Mouse (Mus musculus) retina, postnatal 7 days (tissue): ENCODE data around the gene Tmem120a.

Experiments
- DNase-seq: peaks from one replicate; pipeline ENCODE4 v3.0.0-alpha.2; 2012; ENCODE audit warnings: low read depth, low spot score

Tmem120a gene

DNA sequence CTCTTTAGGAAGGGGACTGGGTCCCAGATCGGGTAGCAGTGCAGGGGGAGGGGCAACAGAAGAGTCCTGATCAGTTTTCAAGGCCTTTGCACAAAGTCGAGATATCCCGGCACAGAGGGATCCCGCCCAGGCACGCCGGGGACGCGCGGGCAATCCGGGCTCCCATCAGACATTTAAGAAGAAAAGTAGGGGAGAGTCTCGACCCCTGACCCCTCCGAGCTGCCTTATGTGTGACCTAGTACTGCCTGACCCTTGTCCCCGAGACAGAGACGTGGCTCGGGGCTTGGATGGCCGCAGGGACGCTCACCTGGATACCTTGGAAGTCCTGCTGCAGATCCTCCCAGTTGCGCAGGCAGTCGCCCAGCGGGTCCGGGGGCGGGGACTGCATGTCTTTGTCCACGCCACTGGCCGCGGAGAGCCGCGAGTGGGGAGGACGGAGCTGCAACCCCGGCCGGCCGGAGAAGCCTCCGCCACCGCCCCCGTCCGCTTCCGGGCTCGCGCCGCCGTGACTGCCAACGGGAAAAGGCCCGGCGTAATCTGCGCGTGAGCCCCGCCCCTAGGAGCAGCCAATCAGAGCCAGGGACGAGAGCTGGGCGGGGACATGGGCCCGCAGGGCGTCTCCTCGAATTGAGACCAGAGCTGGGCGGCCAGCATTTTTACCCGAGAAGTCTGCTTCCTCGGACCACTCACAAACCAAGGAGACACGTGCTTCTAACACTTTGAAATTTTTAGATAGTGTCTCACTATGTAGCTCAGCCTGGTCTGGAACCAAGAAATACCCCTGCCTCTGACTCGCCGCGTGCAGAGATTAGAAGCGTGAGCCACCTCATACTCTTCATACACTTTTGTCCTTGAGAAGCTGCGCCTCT, at the start of gene Tmem120a:
Tmem120a (minus strand) TSS at position 708 of the 869 bp plus-strand sequence.
- peak; percentile 84 for DNase-seq

DNA sequence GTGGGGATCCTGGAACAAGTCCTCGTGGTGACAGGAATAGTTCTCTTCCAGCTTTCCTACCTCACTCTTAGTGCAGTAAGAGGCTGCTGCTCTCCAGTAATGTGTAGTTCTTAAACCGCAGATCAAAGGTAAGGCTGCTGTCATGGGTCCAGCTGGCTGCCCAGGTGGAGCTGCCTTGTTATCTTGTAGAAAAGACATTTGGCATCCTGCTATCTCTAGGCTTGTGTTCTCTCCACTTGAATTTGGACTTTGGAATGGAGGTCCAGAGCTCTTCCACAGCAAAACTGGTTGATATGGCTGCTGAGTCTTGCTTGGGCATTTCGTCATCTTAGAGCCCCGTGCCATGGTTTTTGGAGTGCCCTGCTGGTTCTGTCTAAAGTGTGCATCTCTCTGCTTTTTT, 38.7 kb upstream of the Tmem120a start:
- no peak for DNase-seq

DNA sequence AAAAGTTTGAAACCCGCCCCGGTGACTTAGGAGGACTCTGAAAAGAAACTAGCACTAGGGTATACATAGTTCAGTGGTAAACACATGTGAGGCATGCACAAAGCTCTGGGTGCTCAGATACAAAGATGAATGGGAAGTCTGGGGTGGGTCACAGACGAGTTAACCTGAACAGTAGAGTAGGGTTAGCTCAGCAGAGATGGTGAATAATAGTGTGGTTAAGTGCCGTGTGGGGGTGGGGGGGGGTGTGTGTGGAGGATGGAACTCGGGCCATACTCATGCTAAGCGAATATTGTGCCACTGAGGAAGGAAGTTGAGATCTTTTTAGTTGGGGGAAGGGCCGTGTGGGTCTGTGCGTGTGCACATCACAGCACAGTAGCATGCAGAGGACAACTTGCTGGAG, 36.1 kb upstream of the Tmem120a start:
- DNase-seq: no peak

DNA sequence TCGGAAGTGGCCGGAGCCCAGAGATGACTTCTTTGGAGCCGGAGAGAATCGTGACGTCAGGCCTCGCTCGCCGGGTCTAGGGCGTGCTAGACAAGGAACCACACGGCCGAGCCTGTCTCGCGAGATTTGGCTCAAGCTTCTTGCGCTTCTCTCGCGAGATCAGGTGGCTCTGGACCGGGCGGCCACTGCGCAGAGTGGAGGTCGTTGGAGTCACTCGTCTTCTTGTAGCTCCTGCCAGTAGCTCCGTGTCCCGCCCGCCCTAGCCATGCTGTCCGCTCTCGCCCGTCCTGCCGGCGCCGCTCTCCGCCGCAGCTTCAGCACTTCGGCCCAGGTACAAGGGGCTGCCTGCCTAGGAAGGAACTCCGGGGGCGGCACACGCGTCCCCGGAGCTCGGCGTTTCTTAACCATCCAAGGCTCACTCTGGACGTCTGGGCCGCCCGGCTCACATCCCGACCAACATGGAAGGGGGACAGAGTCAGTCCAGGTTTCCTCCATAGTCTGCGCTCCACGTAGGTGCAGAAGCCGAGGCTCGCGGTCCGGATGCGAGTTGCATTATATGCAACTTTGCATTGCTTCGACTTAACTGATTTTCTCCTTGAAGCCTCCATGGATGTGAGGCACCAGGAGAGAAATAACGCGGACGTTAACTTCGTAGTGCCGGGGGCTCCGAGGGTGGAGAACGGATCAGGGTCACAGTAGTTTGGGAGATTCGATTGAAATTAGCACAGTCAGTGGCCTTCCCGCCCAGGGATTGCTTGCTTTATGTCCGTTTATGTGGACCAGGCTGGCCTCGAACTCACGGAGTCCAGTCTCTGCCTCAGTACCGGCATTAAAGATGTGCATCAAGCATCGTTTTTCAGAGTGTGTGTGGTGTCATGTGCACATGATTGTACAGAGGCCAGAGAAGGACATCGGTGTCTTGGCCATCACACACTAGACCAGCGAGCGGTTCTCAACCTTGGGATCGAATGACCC, 34.5 kb upstream of the Tmem120a start, which contains the start of gene Mdh2:
Mdh2 (plus strand) TSS at position 10 of the 975 bp plus-strand sequence.
- peak; percentile 100 for DNase-seq

DNA sequence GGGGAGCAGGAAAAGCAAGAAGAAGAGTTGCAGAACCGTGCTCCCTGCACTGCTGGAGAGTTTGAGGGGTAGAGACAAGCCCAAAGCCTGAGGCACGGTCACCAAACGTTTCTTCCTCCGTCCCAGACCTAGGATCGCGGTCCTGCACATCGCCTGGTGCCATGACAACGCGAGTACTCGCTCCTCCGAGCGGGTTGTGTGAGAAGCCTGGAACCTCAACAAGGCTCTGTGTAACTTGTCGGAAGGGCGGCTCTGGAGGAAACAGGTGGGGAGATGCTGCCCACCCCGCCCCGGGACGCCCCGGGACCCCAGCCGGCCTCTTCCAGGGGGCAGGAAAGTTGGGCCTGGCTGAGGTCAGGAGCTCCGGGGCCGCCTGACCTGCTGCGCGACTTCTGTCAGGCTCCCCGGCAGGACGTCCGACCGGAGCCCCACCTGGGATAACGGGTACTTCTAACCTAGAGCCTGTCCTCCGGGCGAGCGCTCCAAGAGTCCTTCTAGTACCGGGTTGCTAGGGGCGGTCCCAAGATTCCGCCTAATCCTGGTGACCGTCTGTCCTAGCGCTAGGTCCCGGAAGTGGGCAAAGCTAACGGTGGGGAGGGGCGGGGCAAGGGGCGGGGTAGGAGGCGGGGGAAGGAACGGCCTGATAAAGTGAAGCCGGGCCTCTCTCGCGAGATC, 33.7 kb upstream of the Tmem120a start, which contains the start of gene Styxl1:
Styxl1 (minus strand) TSS at position 590 of the 675 bp plus-strand sequence.
- DNase-seq: no peak

DNA sequence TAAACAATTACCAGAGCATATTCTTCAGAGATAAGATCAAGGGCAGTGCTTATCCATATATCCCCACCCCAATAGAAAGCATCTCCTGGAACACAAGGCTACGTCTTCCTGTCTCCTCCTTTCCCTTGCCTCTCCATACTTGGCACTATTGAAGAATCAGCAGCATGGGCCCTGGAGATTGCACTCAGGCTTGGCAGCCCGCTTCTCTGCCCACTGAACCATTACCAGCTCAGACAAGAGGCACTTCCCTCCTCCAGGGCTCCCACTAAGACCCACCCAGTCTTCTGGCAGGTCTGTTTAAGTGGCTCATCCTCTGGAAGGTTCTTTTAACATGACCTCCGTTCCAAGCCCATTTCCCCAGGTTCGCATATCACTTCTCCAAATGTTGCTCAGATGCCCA, 32.3 kb upstream of the Tmem120a start:
- DNase-seq: no peak

DNA sequence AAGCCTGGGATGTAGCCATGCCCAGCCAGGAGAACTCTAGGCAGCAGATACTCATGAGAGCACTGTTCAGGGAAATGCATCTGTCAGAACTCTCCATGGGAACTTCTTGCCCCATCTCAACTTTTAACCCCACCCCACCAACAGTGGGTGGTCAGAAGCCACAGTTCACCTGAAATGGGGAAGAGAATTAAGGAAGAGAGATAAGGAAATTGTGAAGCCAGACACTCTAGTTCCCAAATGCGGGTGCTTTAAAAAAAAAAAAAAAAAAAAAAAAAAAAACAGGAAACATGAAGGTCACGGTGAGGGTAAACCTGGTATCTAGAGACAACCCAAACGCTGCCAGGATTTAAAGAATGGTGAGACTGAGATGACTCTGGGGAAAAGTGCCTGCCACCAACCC, 28.3 kb upstream of the Tmem120a start:
- no peak for DNase-seq

DNA sequence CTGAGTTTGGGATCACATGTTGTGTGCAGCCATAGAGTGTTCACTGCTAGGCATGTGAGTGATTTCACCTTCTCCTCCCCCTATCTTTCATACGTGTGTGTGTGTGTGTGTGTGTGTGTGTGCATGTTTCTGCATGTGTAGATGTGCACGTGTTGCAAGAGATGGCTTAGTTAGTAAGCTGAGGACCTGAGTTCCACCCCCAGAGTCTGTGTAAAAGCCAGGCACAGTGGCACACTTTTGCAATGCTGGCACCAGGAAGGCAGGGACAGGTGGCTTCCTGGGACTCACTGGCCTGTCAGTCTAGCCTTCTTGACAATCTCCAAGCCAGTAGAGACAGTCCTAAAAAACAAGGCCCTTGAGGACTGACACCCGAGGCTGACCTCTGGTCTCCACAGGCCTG, 20.7 kb upstream of the Tmem120a start:
- DNase-seq: no peak

DNA sequence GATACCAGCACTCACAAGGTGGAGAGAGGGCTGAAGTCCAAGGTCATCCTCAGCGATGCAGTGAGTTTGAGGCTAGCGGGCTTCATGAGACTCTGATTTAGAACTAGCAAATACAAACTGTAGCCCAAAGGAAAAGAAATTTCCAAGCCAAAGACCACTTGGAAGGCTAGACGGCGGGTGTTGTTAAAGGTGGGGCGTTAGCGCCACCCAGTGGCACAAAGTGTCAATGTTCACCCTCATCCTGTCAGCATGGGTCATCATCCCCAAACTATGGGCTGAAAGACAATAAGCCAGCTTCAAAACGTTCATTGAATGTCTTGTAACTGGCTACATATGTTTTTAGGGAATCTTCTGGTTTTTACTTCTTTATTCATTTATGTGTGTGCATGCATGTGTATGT, 19.3 kb upstream of the Tmem120a start:
- DNase-seq: peak; percentile 71

DNA sequence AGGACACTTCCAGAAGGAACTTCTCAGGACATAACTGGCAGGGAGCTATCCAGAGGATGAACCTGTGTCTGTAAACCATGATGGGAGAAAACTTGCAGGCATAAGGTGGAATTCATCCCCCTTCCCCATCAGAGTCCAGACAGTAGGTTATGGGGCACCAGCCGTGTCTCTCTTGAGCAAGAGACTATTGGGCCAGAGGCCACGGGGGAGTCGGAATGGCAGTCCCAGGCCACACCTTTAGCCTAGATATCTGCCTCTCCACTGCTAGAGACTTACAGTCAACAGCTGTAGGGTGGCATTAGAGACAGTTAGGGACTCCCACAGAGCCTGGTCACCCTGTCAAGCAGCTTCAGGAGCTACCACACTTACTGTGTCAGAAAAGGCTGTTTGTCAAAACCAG, 17.6 kb upstream of the Tmem120a start:
- DNase-seq: no peak

DNA sequence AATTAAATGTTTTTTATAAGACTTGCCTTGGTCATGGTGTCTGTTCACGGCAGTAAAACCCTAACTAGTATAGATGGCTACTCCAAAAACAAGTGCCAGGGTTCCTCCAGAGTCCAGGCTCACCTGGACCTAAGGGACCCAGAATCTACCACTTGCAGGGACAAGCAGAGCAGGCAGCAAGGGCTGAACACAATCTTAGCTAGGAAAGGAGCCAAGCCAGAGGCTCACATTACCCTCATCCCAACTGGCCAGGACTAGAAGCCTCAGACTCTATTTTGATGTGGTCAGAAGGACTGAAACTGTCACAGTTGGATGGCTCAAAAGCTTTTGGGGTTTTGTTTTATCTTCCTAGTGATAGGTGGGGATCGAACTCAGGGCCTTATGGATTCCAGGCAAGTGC, 7.3 kb upstream of the Tmem120a start:
- DNase-seq: no peak

DNA sequence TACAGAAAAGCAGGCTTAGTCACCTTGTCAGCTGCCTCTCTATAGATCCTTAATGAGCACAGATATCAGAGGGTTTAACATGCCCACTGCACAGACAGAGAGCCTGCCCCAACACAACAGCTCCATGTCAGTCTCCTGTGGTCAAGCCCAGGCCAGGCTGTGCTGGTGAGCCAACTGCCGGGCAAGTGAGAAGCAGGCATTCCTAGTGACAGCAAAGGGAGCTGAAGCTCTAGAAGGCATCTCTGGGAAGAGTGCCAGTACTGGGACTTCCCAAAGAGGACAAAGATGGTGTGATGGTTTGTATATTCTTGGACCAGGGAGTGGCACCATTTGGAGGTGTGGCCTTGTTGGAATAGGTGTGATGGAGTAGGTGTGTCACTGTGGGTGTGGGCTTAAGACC, 6.8 kb upstream of the Tmem120a start:
- DNase-seq: no peak

DNA sequence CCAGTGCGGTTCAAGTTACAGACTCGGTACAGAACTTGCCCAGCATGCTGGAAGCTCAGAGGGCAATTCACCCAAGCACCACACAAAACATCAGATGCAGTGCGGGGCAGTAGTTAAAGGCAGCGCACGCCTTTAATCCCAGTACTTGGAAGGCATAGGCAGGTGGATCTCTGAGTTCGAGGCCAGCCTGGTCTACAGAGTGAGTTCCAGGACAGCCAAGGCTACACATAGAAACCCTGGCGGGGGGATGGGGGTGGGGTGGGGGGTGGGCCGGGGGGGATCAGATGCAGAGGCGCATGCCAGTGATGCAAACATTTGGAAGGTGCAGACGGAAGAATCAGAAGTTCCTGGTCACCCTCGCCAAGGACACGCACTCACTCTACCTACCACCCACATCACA, 494 bp upstream of the Tmem120a start:
- no peak for DNase-seq

DNA sequence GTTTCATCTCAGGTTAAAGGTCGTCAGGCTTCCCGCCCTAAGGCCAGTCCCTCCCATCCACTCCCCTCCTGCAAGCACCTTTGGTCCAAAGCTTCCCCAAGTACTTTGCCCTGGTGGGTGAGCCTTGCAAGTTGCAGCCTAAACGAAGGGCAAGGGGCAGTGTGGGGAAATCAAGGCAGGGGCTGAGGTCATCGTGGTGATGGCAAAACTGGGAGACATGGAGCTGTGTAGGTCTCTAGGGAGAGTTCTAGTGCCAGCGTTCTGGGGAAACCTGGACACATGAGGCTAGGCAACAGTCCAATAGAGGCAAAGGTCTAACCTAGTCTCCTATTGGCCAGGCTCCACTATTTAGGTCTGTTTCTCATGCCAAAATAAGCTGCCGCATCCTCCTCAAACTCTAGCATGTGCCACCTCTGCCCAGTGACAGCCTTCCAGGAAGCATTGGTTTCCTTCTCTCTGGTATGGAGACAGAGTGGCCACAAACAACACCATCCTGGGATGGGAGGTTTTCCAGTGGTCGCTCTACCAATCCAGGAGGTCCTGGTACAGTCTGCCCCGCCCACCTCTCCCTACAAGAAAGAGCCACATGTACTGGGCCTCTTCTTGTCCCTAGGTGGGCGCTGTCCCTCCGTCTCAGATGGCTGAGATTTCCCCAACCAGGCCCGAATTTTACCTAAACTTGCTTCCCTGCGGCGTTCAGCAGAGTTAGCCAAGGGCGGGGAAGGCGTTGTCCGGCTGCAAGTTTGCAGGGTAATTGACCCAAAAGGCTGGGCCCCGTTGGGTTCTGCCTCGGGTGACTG, 1.1 kb downstream of the Tmem120a start:
- DNase-seq: no peak

DNA sequence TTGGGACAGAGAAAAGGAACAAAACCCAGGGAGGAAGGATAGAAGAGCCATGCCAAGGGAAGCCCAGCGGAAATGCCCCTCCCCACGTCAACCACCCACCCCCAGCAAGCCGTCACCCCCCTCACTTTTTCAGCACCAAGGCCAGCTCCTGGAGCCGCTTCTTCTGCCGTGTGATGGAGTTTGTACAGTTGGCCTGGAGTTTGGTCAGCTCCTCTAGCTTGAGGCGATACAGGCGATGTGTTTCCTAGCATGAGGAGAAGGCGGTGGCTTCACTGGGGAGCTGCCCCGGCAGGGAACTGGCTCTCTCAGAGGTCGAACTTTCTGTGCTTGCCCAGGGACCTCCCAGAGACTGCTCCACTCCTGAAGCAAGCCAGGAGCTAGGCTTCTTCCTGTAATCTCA, 2.1 kb downstream of the Tmem120a start:
- no peak for DNase-seq

DNA sequence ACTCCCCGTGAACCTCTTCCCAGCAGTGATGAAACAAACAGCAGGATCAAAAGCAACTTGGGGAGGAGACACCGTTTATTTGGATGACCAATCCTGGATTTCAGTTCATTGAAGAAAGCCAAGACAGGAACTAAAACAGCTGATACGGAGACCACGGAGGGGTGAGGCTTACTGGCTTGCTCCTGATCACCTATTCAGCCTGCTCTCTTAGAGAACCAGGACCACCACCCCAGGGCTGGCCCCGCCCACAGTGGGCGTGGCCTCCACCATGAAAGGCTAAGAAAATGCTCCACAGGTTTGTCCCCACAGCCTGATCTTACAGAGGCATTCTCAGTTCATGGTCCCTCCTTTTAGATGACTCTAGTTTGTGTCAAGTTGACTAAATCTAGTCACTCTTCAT, 6.0 kb downstream of the Tmem120a start:
- no peak for DNase-seq

DNA sequence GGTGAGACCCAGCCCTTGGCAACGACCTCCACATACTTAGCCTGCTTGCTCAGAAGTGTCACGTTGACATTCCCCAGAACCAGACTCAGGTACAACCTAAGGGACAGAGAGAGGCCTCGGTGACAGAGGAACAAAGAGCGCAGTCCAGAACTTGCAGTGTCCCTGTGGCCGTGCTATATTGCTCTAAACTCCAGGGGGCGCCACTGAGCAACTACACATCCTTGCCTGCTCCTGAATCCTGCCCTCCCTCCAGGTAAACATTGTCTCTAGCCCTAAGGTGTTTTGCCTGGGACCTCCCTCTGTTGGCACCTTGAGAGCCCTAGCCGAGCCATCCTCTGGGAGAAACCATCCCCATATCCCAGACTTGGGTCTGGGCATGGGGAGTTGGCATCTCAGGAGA, 7.1 kb downstream of the Tmem120a start:
- DNase-seq: no peak

DNA sequence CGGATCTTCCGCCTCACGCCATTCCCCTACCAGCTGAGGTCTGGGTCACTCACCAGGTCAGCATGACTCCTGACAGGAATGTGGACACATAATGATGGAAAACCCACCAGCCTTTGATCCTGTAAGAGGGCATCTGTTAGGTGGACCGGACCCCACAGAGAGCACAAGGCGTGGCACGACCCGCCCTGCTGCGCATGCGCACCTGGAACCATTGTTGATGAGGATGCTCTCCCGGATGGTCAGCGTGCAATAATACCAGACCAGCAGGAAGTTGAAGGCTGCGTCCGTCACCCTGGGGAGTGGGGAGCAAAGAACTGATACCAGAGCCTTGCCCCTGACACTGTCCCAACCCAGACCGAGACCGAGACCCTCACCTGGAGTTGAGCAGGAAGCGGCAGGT, 7.7 kb downstream of the Tmem120a start:
- no peak for DNase-seq

DNA sequence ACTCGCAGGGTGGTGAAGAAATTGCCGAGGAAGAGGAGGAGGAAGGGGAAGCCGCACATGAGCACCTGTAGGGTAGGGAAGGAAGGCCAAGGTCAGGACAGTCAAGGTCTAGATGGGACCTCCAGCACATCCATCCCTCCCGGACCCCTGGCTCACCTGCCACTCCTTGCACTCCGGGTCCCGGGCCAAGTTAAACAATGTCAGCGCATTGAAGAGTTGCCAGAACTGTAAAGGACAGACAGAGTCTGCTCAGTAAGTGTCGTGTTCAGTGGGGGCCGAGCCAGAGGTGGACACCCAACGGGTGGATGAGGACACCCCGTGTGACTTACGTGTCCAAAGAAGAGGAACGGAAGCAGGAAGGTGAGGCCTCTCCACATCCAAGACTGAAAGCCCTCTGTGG, 8.5 kb downstream of the Tmem120a start:
- DNase-seq: no peak

DNA sequence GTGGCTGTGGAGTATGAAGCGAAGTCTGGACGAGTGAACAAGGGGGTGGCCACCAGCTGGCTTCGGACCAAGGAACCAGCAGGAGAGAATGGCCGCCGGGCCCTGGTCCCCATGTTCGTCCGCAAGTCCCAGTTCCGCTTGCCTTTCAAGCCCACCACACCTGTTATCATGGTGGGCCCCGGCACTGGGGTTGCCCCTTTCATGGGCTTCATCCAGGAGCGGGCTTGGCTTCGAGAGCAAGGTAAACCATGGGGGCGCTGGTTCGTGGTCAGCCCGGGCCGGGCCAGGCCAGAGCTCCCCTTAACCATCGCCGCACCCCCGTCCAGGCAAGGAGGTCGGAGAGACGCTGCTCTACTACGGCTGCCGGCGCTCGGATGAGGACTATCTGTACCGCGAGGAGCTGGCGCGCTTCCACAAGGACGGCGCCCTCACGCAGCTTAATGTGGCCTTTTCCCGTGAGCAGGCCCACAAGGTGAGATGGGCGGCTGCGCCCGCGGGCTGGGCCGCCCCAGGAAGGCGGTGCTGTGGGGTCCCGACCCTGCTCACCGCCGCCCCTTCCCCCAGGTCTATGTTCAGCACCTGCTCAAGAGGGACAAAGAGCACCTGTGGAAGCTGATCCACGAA, 10.1 kb downstream of the Tmem120a start:
- no peak for DNase-seq

DNA sequence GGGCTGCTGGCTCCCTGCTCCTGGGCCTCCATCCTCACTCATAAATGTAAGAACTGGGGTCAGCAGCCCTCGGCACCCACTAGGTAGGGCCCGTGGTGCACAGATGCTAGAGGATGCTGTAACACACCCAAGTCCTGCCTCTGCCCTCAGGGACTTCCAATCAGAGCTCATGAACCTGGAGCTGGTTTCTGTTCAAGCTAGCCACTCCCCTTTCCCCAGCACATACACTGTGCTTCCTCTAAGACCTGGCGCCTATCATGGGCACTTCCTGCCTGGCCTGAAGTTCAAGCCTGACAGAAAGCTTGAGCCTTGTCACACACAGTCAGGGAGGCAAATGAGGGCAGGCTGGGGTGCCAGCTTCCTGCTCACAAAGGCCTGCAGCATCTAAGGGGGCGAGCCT, 11.2 kb downstream of the Tmem120a start:
- DNase-seq: no peak
